Mouse (Mus musculus) right cerebral cortex, adult 2 months (tissue): ENCODE data around the gene Klhdc7a.

Experiments used
- DNase-seq, 2 experiments: peaks; one replicate each; pipeline ENCODE4 v3.0.0; 2021 to 2022; ENCODE audit warnings: low spot score in 2 of 2

Klhdc7a gene

DNA sequence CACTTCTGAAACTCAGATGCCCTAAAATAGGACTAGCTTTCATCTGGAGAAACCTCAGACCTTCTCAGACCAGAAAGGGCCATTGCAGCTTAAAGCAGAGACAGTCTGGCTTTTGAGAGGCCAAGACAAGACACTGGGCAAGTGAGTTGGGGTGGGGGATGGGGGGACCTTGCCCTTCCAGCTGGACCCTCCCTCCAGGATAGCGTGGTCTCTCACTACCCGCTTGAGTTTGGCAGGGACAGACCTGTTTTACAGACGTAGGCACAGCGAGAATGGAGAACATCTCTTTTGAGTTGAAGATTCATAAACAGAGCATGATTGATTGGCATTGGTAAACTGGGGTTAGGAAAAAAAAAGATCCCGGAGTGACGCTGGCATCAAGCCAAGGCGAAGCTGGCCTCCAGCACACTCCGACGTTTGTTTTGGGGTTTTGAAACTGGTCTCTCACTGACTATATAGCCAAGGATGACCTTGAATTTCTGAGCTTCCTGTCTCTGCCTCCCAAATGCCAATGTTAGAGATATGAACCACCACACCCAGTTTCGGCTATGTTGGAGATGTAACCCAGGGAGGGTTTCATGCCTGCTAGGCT, 7.0 kb downstream of the Klhdc7a start:
- no peak for DNase-seq

DNA sequence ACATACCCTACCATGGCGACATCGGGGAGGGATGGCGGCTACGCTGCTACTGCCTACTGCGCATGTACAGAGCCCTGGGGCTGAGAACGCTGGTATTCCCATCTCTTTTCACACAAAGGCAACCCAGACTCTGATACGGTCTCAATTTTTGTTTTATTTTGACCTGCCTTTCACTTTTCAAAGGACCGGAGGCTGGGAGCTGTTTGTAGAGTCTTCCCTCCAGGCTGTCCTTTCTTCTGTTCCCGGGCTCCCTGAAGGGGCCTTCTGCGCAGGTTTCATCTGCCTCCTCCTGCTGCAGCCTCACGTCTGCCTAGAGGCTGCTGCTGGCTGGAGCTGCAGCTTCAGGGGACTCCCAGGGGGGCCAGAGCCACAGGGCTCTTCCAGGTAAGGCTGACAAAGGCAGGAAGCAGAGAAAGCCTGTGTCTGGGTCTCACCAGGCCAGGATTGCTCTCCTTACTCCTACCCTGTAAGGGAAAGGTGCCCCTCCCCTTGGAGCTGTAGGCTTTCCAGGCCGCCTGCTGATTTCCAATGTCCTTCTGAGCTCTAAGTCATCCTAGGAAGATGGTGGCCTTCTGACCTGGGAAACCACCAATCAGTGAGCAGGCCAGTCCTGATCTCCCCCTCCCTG, 7.6 kb downstream of the Klhdc7a start:
- DNase-seq, result no peak

DNA sequence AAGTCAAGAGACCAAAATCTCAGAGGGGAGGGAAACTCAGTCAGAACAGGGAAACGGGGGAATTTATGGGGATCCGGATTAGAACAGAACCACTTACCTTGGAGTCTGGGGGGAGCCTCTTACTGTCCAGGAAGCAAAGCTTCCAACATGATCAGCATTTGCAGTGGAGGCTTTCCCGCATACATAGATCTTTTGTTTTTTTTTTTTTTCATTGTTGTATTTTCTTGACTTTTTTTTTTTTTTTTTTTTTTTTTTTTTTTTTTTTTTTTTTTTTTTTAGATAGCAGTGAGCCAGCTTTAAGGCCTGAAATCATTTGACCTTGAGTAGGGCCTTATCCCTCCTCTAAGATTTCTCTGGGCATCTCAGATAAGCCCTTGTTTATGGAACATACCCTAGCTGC, 8.6 kb downstream of the Klhdc7a start:
- DNase-seq, result no peak

DNA sequence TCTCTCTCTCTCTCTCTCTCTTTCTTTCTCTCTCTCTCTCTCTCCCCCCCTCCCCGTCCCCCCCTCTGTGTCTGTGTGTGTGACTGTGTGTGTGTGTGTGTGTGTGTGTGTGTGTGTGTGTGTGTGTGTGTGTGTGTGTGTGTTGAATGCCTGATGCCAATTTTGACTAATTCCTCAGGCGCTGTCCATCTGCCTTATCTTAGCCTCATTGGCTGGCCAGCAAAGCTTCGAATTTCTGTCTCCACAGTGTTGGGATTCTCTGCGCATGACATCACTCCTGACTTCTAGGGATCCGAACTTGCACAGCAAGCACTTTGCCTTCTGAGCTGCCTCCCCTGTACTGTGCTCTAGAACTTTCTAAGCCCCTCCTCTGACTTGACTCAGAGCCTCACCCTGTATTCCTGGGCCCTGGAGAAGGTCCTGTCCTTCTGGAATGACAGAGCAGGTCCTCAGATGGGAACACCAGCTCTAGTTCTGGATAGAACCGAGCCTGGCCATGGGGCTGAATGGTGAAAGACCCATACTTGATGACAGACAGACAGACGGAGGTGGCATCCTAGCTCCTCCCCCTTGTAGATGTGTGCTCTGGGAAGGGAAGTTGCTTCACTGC, 16.8 kb downstream of the Klhdc7a start:
- no peak for DNase-seq

DNA sequence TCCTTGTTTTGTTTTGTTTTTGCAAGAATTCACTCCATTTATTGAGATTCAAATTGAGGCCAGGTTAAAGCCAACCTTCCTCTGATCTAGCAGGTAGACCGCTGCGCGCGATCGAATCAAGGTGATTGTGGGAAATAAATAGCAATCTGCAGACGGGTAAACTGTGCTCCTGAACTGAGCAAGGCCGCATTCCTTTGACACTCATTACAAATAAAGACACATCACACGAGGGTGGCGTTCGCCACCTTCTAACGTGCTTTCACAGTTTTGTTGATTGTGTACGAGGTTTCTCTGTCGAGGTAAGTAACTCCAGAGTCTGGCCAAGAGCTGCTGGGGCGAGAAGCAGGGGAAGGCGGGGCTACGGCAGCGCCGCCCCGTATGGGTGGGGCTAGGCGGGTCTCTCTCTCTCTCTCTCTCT, 17.4 kb downstream of the Klhdc7a start:
- no peak for DNase-seq

DNA sequence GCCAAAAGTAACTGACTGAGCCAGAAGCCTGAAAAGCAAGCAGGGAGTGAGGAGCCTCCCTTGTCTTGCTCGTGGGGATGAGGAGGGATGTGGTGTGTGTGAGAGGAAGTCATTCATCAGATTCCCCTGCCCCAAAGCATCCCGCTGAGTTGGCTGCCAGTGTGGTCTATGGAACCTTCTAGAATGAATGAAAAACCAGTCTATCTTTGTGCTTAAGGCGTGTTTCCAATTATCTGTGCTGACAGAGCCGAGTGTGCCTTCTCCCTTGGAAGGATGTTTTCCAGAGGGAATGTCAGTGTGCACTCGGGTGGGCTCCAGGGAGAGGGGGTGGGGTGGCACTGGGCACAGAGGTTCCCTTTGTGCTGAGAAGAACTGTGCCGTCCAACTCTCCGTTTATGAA, 19.2 kb downstream of the Klhdc7a start:
- no peak for DNase-seq

DNA sequence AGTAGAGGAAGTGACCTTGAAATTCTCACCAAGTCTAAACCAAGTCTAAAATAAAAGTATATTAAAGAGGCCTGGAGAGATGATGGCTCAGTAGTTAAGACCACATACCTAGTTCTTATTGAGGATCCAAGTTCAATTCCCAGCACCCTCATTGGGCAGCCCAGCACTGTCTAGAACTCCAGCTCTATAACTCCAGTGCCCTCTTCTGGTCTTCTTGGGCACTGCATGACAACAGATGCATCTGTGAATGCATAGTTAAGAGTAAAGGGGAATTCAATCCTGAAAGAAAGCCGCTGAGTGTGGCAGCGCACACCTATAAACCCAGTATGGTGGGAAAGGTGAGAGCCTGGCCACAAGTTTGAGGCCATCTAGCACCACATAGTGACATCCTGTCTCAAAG, 20.5 kb downstream of the Klhdc7a start:
- DNase-seq, result no peak

DNA sequence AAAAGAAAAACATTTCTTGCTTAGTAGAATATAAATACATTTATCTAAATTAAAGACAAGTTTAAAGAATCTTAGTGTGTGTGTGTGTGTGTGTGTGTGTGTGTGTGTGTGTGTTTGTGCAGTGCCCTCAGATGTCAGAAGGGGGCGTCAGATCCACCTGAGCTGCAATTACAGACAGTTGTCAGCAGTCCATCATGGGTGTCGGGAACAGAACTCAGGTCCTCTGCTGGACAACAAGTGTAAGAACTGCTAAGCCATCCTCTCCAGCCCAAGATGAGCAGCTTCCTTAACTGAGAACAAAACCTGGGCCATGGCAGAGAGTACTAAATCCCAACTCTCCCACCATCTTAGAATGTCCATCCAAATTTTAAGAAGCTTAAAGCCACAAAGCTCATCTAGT, 26.0 kb downstream of the Klhdc7a start:
- no peak for DNase-seq

DNA sequence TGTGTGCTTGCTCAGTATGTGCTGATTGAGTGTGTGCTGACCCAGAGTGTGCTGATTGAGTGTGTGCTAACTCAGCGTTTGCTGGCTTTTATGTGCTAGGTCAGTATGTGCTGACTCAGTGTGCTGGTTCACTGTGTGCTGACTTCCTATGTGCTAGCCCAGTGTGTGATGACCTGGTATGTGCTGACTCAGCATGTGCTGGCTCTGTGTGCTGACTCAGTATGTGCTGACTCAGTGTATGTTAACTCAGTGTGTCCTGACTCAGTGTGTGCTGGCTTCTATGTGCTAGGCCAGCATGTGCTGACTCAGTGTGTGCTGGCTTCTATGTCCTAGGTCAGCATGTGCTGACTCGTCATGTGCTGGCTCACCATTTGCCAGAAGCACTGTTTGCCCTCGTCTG, 32.3 kb downstream of the Klhdc7a start:
- no peak for DNase-seq

DNA sequence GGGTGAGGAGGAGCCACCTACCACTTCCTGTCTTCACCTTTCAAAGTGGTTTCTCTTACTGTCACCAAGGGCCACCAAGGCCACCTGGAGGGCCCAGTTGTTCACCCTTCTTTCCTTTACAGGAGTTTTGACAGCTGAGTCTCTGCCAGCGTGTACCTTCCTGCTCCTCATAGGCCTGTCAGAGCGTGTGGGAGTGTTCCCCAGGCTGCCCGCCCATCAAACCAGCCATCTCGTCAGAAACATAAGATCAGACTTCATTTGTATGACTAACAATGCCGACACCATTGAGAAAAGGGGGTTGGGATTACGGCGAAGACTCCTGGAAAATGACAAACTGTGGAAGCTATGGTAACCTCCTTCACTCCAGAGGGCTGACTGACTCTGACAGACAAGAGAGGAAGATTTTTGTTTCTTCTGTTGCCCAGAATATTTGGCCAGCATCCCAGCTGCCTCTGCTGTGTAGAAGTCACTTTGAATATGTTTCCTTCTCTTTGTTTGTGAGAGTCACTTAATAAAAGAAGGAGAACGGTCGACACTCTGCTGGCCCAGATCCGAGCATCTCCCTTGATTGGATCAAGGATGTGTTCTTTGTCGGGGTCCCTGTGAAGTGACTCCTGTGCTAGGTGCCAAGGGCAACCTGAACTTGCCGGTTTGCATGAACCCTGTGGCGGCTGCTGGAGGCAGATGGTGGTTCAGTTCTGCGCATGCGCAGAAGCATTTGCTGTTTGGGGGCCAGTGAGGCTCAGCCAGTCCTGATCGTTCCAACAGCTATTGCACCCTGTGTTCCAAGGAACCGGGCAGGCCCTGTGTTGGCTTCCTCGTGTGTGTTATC, 34.6 kb downstream of the Klhdc7a start:
- DNase-seq, result peak; percentile 63

DNA sequence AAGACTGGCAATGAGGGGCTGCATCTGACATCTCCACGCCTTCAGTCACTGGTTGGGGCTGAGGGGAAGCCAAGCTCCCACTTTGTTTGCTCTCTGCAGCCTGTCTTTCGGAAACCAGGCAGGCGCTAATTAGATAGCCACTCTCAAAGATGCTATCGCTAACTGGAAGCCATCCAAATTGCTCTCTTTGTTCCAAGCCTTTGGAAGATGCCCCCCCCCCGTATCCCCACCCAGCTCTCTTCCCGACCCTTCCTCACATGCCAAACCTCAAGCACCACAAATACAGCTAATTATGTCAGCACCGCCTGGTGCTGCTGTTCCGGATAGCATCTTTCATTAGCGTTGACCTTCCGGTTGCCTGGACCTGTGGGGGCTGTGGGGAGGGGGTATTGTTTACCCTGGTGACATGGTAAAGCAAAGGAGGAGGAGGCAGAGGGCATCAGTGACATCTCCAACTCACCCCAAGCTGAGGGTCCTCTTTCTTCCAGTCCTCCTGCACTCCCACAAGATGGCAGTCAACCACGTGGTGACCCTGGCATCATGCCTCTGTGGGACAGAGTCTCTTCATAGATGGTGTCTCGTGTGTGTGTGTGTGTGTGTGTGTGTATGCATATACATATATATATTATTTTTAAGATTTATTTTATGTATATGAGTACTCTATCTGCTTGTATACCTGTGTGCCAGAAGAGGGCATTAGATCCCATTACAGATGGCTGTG, 35.9 kb downstream of the Klhdc7a start:
- DNase-seq, result no peak

DNA sequence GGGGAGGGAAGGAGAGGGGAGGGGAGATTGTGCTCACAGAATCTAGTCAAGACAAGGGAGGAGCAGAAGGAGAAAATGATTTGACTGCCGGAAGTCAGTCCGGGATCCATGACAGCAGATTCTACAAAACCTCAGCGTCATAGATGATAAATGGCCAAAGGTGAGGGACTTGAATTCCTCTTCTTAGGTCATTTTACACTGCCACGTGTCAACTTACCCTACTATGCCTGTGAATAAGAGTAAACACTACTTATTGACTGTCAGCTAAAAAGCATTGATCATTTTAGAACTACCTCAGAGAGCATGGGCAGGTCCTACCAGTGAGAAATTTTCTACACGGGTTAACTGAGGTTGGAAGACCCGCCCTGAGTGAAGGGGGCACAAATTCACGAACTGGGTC, 36.9 kb downstream of the Klhdc7a start:
- no peak for DNase-seq

DNA sequence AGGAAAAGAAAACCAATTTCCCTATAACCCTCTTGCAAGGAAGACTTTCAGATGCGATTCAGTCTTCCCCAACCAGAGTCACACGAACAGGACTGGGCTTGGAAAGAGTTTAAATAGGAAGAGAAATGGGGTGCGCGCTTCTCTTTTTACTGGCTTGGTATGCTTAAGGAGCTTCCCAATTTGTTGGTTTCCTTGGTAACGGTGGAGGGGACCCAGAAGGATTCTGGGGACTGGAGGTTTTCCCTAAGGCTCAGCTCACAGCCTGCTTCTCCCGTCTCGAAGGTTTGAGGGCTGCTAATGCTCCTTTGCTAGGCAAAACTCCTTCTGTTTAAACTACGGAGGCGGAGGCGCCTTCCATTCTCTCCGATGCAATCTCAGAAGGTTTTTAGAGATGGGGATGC, 41.7 kb downstream of the Klhdc7a start:
- DNase-seq, result peak; percentile 69 to 75

DNA sequence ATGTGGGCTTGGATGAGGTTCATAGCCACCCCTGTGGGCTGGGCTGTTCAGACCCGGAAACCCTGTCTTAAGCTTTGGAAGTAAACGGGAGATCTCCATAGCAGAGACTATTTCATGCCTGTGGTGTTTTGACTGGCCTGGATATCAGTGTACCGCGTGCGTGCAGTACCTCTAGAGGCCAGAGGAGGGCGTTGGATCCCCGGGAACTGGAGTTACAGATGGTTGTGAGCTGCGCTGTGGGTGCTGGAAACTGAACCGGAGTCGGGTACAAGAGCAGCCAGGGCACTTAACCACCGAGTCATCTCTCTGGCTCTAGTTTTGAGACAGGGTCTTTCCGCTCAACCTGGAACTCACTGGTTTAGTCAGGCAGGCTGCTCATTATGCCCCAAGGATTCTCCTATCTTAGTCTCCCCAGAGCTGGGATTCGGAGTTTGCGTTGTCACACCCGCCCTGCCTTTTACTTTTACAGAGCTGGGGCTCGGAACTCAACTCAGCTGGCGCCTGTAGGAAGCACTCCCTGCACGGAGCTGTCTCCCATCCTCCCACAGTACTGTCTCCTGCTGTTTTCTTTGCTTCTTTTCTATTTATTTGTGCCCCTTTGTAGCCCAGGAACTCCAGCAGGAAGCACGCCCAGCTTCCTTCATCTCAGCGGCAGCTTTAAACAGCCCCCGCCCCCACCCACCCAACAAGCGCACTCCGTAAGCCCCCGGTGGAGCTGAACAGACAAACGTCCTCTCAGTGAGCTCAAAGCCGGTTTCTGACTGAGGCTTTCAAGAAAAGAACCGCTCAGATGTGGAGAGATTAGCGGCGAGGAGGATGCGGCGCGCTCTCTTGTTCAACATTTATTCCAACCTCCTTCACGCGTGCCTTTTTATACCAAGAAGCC, 42.3 kb downstream of the Klhdc7a start:
- DNase-seq, result peak; percentile 48 to 61

DNA sequence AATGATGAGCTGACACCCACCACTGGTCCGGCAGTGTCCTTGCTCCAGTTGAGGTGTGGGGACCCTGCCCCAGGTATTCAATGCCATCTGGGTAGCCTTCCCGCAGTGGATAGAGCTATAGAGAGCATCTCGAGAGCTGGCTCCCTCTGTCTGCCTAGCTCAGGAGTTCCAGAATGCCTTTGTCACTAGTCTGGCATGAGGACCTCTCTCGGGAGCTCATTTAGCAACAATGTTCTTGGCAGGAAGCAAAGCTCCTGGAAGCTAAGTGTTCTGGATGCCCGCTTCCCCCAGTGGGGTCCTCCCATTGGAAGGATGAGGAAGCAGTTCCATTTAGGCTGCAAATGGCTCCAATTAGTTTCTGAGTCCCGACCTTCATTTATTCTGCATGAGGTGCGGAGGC, 51.1 kb downstream of the Klhdc7a start:
- DNase-seq, result no peak
